Mouse (Mus musculus) T-cell, adult 2 months (primary cell): ENCODE data around the gene Gm47995.

Experiments
- DNase-seq: peaks from one replicate; pipeline ENCODE4 v3.0.0; 2022; ENCODE audit warnings: low spot score

Gm47995 gene

GRCm38 (mm10) chr1:151232346-151232745 is 34.1 kb downstream of the Gm47995 start:
- no peak for DNase-seq

- no peak for DNase-seq
Observed at GRCm38 (mm10) chr1:151233756-151234155, 35.5 kb downstream of the Gm47995 start.

GRCm38 (mm10) chr1:151235574-151235973 is 37.3 kb downstream of the Gm47995 start:
- no peak for DNase-seq

- DNase-seq: no peak
Observed at GRCm38 (mm10) chr1:151236141-151236930, 38.1 kb downstream of the Gm47995 start.

GRCm38 (mm10) chr1:151237780-151238179 is 39.5 kb downstream of the Gm47995 start:
- no peak for DNase-seq

GRCm38 (mm10) chr1:151243332-151243731 is 45.1 kb downstream of the Gm47995 start:
- no peak for DNase-seq

GRCm38 (mm10) chr1:151244013-151244412 is 45.8 kb downstream of the Gm47995 start:
- no peak for DNase-seq

GRCm38 (mm10) chr1:151244761-151245160 is 46.5 kb downstream of the Gm47995 start:
- no peak for DNase-seq

GRCm38 (mm10) chr1:151245165-151245564 is 46.9 kb downstream of the Gm47995 start:
- no peak for DNase-seq

- DNase-seq: no peak
Observed at GRCm38 (mm10) chr1:151245846-151246245, 47.6 kb downstream of the Gm47995 start.
